Mouse (Mus musculus) hindbrain, embryonic 14.5 days (tissue): ENCODE data around the gene Samd14. TPM values are rescaled to one million over a fixed set of nuclear protein-coding genes. Genes with fewer than 3 reads are reported as not detected.
A peak's percentile ranks its signal among the peaks of the same experiment; 100 is the strongest.

ENCODE experiments used
- ATAC-seq: fragments of 200-750 bp; cut with Nextera tagmentation; 2 replicates; pipeline ENCODE4 v1.8.0; 2017; ENCODE audit warnings: moderate number of reproducible peaks, mild to moderate bottlenecking, moderate TSS enrichment, moderate library complexity; ENCODE audit not compliant: low FRiP score
- DNase-seq: peaks from one replicate; pipeline ENCODE4 v3.0.0-alpha.2; 2015; ENCODE audit warnings: low spot score
- H3K27ac ChIP-seq: fragments of 300-500 bp; sonication (generic); 2 replicates; pipeline ENCODE4 v1.5.1; 2014; ENCODE audit warnings: mild to moderate bottlenecking, moderate library complexity
- H3K27me3 ChIP-seq: fragments of 300-500 bp; sonication (generic); 2 replicates; pipeline ENCODE4 v1.6.1; 2014; ENCODE audit warnings: mild to moderate bottlenecking, low read length, mixed read lengths; ENCODE audit not compliant: control insufficient read depth, insufficient read depth
- H3K36me3 ChIP-seq: fragments of 300-500 bp; sonication (generic); replicated peaks from 2 replicates; pipeline ENCODE4 v1.6.1; 2014; ENCODE audit not compliant: control insufficient read depth, insufficient read depth
- H3K4me1 ChIP-seq: fragments of 300-500 bp; sonication (generic); replicated peaks from 2 replicates; pipeline ENCODE4 v1.6.1; 2014; ENCODE audit warnings: antibody characterized with exemption, low read length, mixed read lengths; ENCODE audit not compliant: control insufficient read depth, insufficient read depth
- H3K4me2 ChIP-seq: fragments of 300-500 bp; sonication (generic); replicated peaks from 2 replicates; pipeline ENCODE4 v1.6.1; 2014; ENCODE audit warnings: mild to moderate bottlenecking, moderate library complexity
- H3K4me3 ChIP-seq: fragments of 300-500 bp; sonication (generic); replicated peaks from 2 replicates; pipeline ENCODE4 v1.5.1; 2014; ENCODE audit warnings: mild to moderate bottlenecking, low read length
- H3K9ac ChIP-seq: fragments of 300-500 bp; sonication (generic); 2 replicates; pipeline ENCODE4 v1.6.1; 2014
- H3K9me3 ChIP-seq: fragments of 300-500 bp; sonication (generic); 2 replicates; pipeline ENCODE4 v1.6.1; 2016; ENCODE audit warnings: low read length; ENCODE audit not compliant: control insufficient read depth
- WGBS: fragments of 180-500 bp; shearing (Covaris S2); extraction: QIAGEN DNeasy Blood & Tissue Kit; methylation state at CpG from one replicate; pipeline ENCODE4 v1.1.7; 2014; 5-methylcytosine and 5-hydroxymethylcytosine counted together
- polyA plus RNA-seq: library from polyadenylated mRNA; unstranded; fragments of >200 nt; fragmentation: Nextera tagmentation; extraction: Ambion mirVana; gene quantifications from 2 replicates; pipeline ENCODE4 v1.2.1, GENCODE M21; 2014

Gene Samd14
- polyA plus RNA-seq, 1 experiment from 2014 or later = 130 TPM

- Histone ChIP-seq H3K9me3 (no peaks in the 10 kb centered on the region), H3K4me3 (no peak overlapping the region), H3K4me2 (no peak overlapping the region), H3K9ac (no peak overlapping the region), H3K27ac (no peak overlapping the region), H3K27me3 (no peaks in the 10 kb centered on the region), H3K4me1 (peaks cover 8% of the 10 kb centered on the region), H3K36me3 (peaks cover 86% of the 10 kb centered on the region)
- DNase-seq = no peak
- WGBS = 85% methylated on average over 21 of the region's 21 CpGs
- ATAC-seq = no peak
Observed at GRCm38 (mm10) chr11:95001584-95002347, 7.9 kb upstream of the Samd14 start.

- DNase-seq (no peak), ATAC-seq (no peak)
- Histone ChIP-seq H3K4me2 (no peak overlapping the region), H3K27me3 (no peaks in the 10 kb centered on the region), H3K9ac (no peak overlapping the region), H3K27ac (no peak overlapping the region), H3K4me3 (no peak overlapping the region), H3K9me3 (no peaks in the 10 kb centered on the region), H3K36me3 (peaks cover 76% of the 10 kb centered on the region), H3K4me1 (peaks cover 17% of the 10 kb centered on the region)
- WGBS = 95% methylated on average over 8 of the region's 8 CpGs
Observed at GRCm38 (mm10) chr11:95002705-95003104, 7.0 kb upstream of the Samd14 start.

DNA sequence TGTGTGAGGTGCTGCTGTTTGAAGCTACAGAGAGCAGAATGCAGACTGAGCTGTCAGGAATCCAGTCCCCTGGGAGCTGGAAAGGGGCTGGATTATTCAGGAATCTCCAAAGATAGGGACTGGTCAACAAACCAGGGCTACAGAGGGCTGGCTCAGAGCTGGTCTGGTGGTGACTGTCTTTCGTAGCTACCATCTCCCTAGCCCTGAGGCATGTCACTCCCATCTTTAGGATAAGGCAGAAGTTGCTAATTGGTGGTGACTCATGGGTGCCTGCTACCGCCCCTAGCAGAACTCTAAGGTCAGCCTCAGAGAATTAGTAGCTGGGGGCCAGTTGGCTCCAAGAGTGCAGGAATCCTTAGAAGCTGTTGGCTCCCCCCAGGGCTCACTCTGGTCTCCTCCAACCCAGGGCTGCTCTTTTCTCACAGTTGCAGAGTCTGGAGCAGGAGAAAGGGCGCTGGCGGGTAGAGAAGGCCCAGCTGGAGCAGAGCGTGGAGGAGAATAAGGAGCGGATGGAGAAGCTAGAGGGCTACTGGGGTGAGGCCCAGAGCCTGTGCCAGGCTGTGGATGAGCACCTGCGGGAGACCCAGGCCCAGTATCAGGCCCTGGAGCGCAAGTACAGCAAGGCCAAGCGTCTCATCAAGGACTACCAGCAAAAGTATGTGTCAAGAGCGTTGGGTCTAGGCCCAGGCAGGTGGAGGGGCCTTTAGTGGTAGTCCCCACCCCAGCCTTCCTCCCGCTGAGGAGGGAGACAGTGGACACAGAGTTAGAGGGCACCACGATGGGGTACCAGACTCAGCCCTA lies 5.3 kb upstream of the Samd14 start:
- ATAC-seq (no peak), DNase-seq (no peak)
- Histone ChIP-seq H3K4me3 (no peak overlapping the region), H3K36me3 (peaks cover 60% of the 10 kb centered on the region), H3K9me3 (no peaks in the 10 kb centered on the region), H3K4me2 (no peak overlapping the region), H3K27ac (no peak overlapping the region), H3K27me3 (no peaks in the 10 kb centered on the region), H3K9ac (no peak overlapping the region), H3K4me1 (peaks cover 33% of the 10 kb centered on the region)
- 87% methylated on average over 12 of the region's 12 CpGs for WGBS

GRCm38 (mm10) chr11:95004937-95005198 lies 4.8 kb upstream of the Samd14 start:
- ATAC-seq = no peak
- no peaks in the 10 kb centered on the region for H3K27me3 ChIP-seq
- no peak overlapping the region for H3K4me3 ChIP-seq
- peaks cover 35% of the 10 kb centered on the region for H3K4me1 ChIP-seq
- H3K36me3 ChIP-seq = peaks cover 55% of the 10 kb centered on the region
- H3K27ac ChIP-seq = no peak overlapping the region
- H3K9ac ChIP-seq = no peak overlapping the region
- DNase-seq = no peak
- WGBS = 59% methylated on average over 6 of the region's 6 CpGs
- H3K9me3 ChIP-seq = no peaks in the 10 kb centered on the region
- no peak overlapping the region for H3K4me2 ChIP-seq

DNA sequence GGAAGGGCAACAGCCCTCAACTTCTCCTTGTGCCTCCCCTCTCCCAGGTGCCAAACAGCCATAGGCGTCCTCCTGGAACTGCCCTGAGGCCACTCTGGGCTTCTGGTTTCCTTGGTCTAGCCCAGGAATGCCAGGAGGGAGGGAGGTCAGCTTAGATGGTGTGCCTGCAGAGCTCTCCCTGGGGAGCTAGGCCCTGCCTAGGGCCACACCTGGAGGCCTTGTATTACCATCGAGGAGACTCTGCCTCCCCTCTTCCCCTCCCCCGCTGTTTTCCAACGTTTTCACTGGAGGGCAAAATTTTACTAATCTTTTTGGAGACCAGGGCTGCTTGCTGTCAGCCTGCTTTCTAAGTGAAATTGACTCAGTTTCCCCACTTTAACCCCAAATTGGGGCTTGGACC lies 3.6 kb upstream of the Samd14 start:
- WGBS = 35% methylated on average over 4 of the region's 4 CpGs
- DNase-seq = no peak
- ATAC-seq = no peak
- Histone ChIP-seq H3K4me2 (peak overlapping the region; percentile 70), H3K27me3 (no peaks in the 10 kb centered on the region), H3K9me3 (no peaks in the 10 kb centered on the region), H3K4me1 (peaks cover 32% of the 10 kb centered on the region), H3K9ac (peak overlapping the region; percentile 63), H3K4me3 (no peak overlapping the region), H3K27ac (peak overlapping the region; percentile 81), H3K36me3 (peaks cover 47% of the 10 kb centered on the region)

GRCm38 (mm10) chr11:95006525-95007219 lies 3.0 kb upstream of the Samd14 start:
- WGBS = 1% methylated on average over 27 of the region's 27 CpGs
- peak; percentile 57 for ATAC-seq
- Histone ChIP-seq H3K27ac (peak overlapping the region; percentile 81), H3K4me3 (peak overlapping the region; percentile 28), H3K9me3 (no peaks in the 10 kb centered on the region), H3K9ac (peak overlapping the region; percentile 63), H3K27me3 (no peaks in the 10 kb centered on the region), H3K36me3 (peaks cover 43% of the 10 kb centered on the region), H3K4me1 (peaks cover 35% of the 10 kb centered on the region), H3K4me2 (peak overlapping the region; percentile 70)
- peak; percentile 85 for DNase-seq

- Histone ChIP-seq H3K36me3 (peaks cover 35% of the 10 kb centered on the region), H3K4me1 (peaks cover 42% of the 10 kb centered on the region), H3K27me3 (no peaks in the 10 kb centered on the region), H3K27ac (peak overlapping the region; percentile 81), H3K9ac (peak overlapping the region; percentile 63; the same call in 1 of the 2 replicates), H3K4me2 (peak overlapping the region; percentile 70), H3K4me3 (no peak overlapping the region), H3K9me3 (no peaks in the 10 kb centered on the region)
- ATAC-seq = no peak
- DNase-seq = no peak
- WGBS = 89% methylated on average over 3 of the region's 3 CpGs
Observed at GRCm38 (mm10) chr11:95007418-95007817, 2.3 kb upstream of the Samd14 start.

DNA sequence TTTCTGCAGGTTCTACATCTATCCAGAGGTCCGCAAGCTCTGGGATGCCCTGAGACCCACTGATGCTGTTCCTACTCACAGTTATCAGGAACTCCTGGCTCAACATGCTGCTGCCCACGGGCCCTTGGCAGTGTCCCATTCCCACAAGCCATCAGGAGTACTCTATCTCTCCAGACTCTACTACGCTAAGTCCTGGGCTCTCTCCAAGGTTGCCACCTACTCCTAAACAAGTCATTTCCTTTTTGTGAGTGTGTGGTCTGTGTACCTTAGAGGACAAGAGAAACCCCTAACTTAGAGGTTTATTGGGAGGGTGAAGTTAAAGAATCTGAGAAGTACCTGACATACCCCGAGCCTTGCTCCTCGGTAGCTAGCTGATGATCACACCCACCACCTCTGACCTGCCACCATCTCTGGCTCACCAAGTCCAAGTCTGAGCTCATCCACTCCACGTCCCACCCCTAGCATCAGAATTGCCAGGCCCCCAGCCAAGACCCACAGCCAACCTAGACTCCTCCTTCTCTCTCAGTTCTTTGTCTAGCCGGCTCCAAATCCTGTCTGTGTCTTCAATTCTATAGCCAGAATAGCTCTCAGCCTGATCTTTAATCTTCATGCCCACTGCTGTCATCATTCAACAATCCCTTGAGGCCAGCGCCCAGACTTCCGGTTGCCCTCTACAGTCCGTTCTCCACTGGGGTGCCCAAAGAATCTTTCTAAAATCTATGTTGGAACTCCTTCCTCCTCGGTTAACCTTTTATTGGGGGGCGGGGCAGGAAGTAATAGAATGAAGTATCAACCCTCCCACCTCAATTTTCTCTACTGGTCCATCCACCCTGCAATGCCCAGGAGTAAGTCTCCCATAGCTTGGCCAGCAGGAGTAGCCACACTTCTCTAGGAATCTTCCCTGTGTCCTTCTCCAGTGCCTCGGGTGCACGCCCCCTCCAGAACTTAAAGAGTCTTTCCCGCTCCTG lies 734 bp upstream of the Samd14 start:
- Histone ChIP-seq H3K4me2 (peak overlapping the region; percentile 92), H3K4me1 (peaks cover 55% of the 10 kb centered on the region), H3K27me3 (no peaks in the 10 kb centered on the region), H3K4me3 (peak overlapping the region; percentile 86), H3K36me3 (peaks cover 20% of the 10 kb centered on the region), H3K9ac (peak overlapping the region; percentile 98), H3K27ac (peak overlapping the region; percentile 98), H3K9me3 (no peaks in the 10 kb centered on the region)
- ATAC-seq = no peak
- DNase-seq = no peak
- WGBS = 32% methylated on average over 15 of the region's 15 CpGs
